Mouse (Mus musculus) adrenal gland, postnatal 36 days (tissue): ENCODE data around the gene Sptbn1. TPM values are rescaled to one million over a fixed set of nuclear protein-coding genes. Genes with fewer than 3 reads are reported as not detected.
"Not testable (repeated sequence)": the region's sequence is repeated elsewhere in the genome, so short reads cannot be mapped to it uniquely, and the experiment has no call there.

Source experiments
- DNase-seq, 2 experiments: peaks; one replicate each; pipeline ENCODE4 v3.0.0; 2021; ENCODE audit warnings: mixed read lengths in 1 of 2
- total RNA-seq, 2 experiments: library from RNA; stranded (reverse); gene quantifications; 2 replicates each; pipeline ENCODE4 v1.2.3; 2021

Sptbn1 gene
- total RNA-seq, 2 experiments from 2014 or later: 310 to 342 TPM

GRCm38 (mm10) chr11:30256491-30256890 lies 11.5 kb downstream of the Sptbn1 start:
- DNase-seq: no peak

- not testable (repeated sequence) for DNase-seq
Observed at GRCm38 (mm10) chr11:30255211-30255610, 12.8 kb downstream of the Sptbn1 start.

- peak; percentile 26 to 45 for DNase-seq
Observed at GRCm38 (mm10) chr11:30251294-30251904, 16.6 kb downstream of the Sptbn1 start.

GRCm38 (mm10) chr11:30249452-30250016 lies 18.4 kb downstream of the Sptbn1 start:
- no peak for DNase-seq

GRCm38 (mm10) chr11:30247106-30247505 lies 20.9 kb downstream of the Sptbn1 start:
- DNase-seq: peak; percentile 29 to 70

GRCm38 (mm10) chr11:30246161-30246560 lies 21.8 kb downstream of the Sptbn1 start:
- DNase-seq: no peak

- DNase-seq: no peak
Observed at GRCm38 (mm10) chr11:30244172-30244571, 23.8 kb downstream of the Sptbn1 start.

GRCm38 (mm10) chr11:30243591-30243990 lies 24.4 kb downstream of the Sptbn1 start:
- DNase-seq: peak; percentile 44 to 48

GRCm38 (mm10) chr11:30240861-30241260 lies 27.1 kb downstream of the Sptbn1 start:
- no peak for DNase-seq

GRCm38 (mm10) chr11:30237960-30238359 lies 30.0 kb downstream of the Sptbn1 start:
- DNase-seq: peak; percentile 58 to 60

GRCm38 (mm10) chr11:30236681-30237242 lies 31.2 kb downstream of the Sptbn1 start:
- no peak for DNase-seq

- DNase-seq: no peak
Observed at GRCm38 (mm10) chr11:30235666-30236065, 32.3 kb downstream of the Sptbn1 start.

- no peak for DNase-seq
Observed at GRCm38 (mm10) chr11:30235218-30235617, 32.8 kb downstream of the Sptbn1 start.

- no peak for DNase-seq
Observed at GRCm38 (mm10) chr11:30233946-30234345, 34.0 kb downstream of the Sptbn1 start.

- peak; percentile 61 to 72 for DNase-seq
Observed at GRCm38 (mm10) chr11:30232082-30232481, 35.9 kb downstream of the Sptbn1 start.

- no peak for DNase-seq
Observed at GRCm38 (mm10) chr11:30231336-30231735, 36.6 kb downstream of the Sptbn1 start.

GRCm38 (mm10) chr11:30230330-30230771 lies 37.6 kb downstream of the Sptbn1 start:
- peak; percentile 60 to 75 for DNase-seq

GRCm38 (mm10) chr11:30226756-30227155 lies 41.2 kb downstream of the Sptbn1 start:
- no peak for DNase-seq

GRCm38 (mm10) chr11:30224599-30224998 lies 43.4 kb downstream of the Sptbn1 start:
- DNase-seq: no peak

- DNase-seq: no peak
Observed at GRCm38 (mm10) chr11:30222636-30223035, 45.3 kb downstream of the Sptbn1 start.

- no peak for DNase-seq
Observed at GRCm38 (mm10) chr11:30221043-30221442, 46.9 kb downstream of the Sptbn1 start.

- no peak for DNase-seq
Observed at GRCm38 (mm10) chr11:30218386-30218785, 49.6 kb downstream of the Sptbn1 start.

GRCm38 (mm10) chr11:30217496-30217895 lies 50.5 kb downstream of the Sptbn1 start:
- no peak for DNase-seq
